Mouse (Mus musculus): ENCODE data around the gene Trim10. TPM values are rescaled to one million over a fixed set of nuclear protein-coding genes. Genes with fewer than 3 reads are reported as not detected.
A peak's percentile ranks its signal among the peaks of the same experiment; 100 is the strongest.
"Not testable (repeated sequence)": the region's sequence is repeated elsewhere in the genome, so short reads cannot be mapped to it uniquely, and the experiment has no call there.

Gene Trim10
- polyA plus RNA-seq, 1 experiment from 2014 or later, result 5.1 TPM

GRCm38 (mm10) chr17:36868836-36869235 lies 538 bp upstream of the Trim10 start:
- Histone ChIP-seq H3K36me3 (no peaks in the 10 kb centered on the region), H3K27me3 (ENCODE audit: low read depth, poor library complexity, severe bottlenecking) (peaks cover 44% of the 10 kb centered on the region), H3K4me3 (no peak overlapping the region), H3K4me1 (peaks cover 6% of the 10 kb centered on the region), H3K9me3 (replicated peaks) (no peaks in the 10 kb centered on the region), H3K27ac (no peak overlapping the region)
- 91% methylated on average over 2 of the region's 2 CpGs for WGBS
- DNase-seq (ENCODE audit: low spot score), result no peak

GRCm38 (mm10) chr17:36869955-36870810 lies 809 bp downstream of the Trim10 start:
- WGBS, result 74% methylated on average over 25 of the region's 25 CpGs
- Histone ChIP-seq H3K27ac (no peak overlapping the region), H3K27me3 (ENCODE audit: low read depth, poor library complexity, severe bottlenecking) (peaks cover 35% of the 10 kb centered on the region), H3K4me1 (peaks cover 6% of the 10 kb centered on the region), H3K9me3 (replicated peaks) (no peaks in the 10 kb centered on the region), H3K36me3 (no peaks in the 10 kb centered on the region), H3K4me3 (no peak overlapping the region; the same call in 1 of the 2 replicates)
- no peak for DNase-seq (ENCODE audit: low spot score)

DNA sequence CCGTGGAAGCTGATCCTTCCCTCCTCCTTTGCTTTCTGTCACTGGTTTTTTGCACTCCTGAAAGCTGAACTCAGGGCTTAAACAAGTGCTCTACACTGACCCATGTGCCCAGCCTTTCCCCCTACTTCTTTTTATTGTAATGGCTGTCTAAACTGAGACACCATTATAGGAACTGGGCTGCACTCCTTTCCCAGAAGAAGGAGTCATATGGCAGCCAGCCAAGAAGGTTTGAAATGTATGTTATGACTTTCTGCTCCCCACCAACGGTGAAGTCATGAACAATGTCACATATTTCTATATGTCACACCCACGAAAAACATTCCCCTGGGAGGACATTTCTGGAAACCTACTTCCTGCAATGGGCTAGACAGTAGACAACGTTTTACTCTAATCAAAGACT lies 5.3 kb downstream of the Trim10 start:
- Histone ChIP-seq H3K9me3 (replicated peaks) (no peaks in the 10 kb centered on the region), H3K4me1 (no peaks in the 10 kb centered on the region), H3K4me3 (no peak overlapping the region), H3K27ac (no peak overlapping the region), H3K27me3 (ENCODE audit: low read depth, poor library complexity, severe bottlenecking) (peaks cover 5% of the 10 kb centered on the region; the same call in 1 of the 2 replicates), H3K36me3 (no peaks in the 10 kb centered on the region)
- WGBS, result 79% methylated on average over 4 of the region's 4 CpGs
- DNase-seq (ENCODE audit: low spot score), result no peak

DNA sequence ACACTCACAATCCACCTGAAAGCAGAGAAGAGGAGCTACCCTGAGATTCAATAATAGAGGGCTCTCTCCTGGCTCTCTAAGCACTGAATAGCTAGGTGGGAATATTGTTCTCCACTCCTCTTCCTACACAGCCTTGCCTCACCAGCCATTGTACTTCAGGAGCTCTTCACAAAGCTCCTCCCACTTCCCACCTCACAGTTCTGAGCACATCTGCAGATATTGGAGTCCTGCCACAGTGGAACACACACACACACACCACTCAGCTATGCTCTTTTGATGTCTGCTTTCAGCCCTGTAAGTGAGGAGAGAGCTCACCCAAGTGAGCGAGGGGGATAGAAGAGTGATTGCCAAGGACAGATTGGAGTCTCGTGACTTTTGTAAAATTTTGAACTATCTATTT lies 14.0 kb downstream of the Trim10 start:
- H3K4me3 ChIP-seq, result no peak overlapping the region
- no peaks in the 10 kb centered on the region for H3K4me1 ChIP-seq
- no peak overlapping the region for H3K27ac ChIP-seq
- no peaks in the 10 kb centered on the region for H3K36me3 ChIP-seq
- WGBS, result 83% methylated on average over 2 of the region's 2 CpGs
- H3K9me3 ChIP-seq (replicated peaks), result no peaks in the 10 kb centered on the region
- no peak for DNase-seq (ENCODE audit: low spot score)
- H3K27me3 ChIP-seq (ENCODE audit: low read depth, poor library complexity, severe bottlenecking), result no peaks in the 10 kb centered on the region

DNA sequence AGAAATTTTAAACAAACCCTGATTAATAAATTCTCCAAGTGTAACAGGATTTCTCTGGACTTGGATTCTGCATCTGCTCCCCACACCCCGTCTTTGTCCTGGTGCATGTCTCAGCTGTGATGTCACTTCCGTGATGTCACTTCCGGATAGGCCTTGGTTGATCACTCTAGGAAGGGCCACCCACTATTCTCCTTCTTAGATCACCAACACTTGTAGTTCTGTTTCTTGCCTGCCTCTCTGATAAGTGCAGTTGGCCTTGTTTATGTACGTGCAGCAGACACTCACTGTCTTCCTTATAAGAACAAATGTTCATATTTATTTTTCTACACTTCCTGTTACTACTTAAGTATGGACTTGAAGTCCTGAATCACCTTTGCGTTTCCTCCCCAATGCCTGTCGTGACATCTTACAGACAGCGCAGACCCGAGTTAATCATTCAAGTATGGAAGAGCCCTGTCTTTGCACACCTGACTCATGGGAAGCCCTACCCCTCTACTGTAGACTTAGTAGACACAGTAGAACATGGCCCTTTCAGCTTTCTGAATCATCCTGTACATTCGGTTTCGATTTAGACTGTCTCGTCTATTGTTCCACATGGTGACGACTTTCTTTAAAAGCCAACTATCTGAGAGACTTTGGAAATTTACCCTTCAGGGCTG lies 15.9 kb downstream of the Trim10 start:
- WGBS, result 95% methylated on average over 12 of the region's 12 CpGs
- no peaks in the 10 kb centered on the region for H3K9me3 ChIP-seq (replicated peaks)
- H3K4me1 ChIP-seq, result no peaks in the 10 kb centered on the region
- H3K27ac ChIP-seq, result no peak overlapping the region
- no peak for DNase-seq (ENCODE audit: low spot score)
- no peaks in the 10 kb centered on the region for H3K36me3 ChIP-seq
- no peak overlapping the region for H3K4me3 ChIP-seq
- H3K27me3 ChIP-seq (ENCODE audit: low read depth, poor library complexity, severe bottlenecking), result no peaks in the 10 kb centered on the region

DNA sequence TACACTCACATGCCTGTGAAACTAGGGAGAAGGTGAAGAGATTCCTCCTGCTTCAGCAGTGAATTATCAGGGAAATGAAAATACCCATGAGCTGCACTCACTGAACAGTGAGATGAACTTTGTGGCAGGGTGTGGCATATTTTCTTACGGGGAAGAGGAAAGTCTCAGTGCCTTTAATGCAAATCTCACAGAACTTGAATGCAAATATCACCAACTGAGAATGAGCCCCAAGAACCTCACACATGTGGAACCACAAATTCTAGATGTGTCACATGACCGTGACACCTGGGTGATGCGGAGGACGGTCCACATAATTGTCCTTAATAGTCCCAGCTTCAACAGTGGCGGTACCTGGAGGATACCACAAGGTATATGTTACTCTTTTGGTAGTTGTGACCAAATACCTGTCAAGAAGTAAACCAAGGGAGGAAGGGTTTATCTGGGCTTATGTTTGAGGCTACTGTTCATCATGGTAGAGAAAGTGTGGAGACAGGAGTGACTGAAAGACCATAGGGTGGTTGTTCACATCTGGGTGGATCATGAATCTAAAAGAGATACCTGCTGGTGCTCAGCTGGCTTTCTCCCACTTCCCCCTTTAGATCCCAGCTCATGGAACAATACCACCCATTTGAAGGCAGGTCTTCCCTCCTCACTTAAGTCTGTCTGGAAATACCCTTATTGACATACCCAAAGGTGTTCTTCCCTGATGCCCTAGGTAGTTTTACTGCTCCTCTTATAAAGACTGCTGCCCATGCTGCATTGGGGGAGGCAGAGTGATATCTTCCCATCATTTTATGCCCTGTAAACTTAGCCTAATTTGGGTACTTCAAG lies 20.9 kb downstream of the Trim10 start, which contains the start of gene Trim40:
Gene Trim40, minus strand, starts transcription at position 51 of the 831 bp plus-strand sequence.
- WGBS, result 86% methylated on average over 5 of the region's 5 CpGs
- Histone ChIP-seq H3K27ac (no peak within 1 kb of the TSS), H3K9me3 (replicated peaks) (no peaks in the 10 kb centered on the region), H3K36me3 (no peaks in the 10 kb centered on the region), H3K4me3 (no peak within 1 kb of the TSS), H3K27me3 (ENCODE audit: low read depth, poor library complexity, severe bottlenecking) (no peaks in the 10 kb centered on the region), H3K4me1 (no peaks in the 10 kb centered on the region)
- DNase-seq (ENCODE audit: low spot score), result no peak

GRCm38 (mm10) chr17:36891496-36891895 lies 22.1 kb downstream of the Trim10 start:
- H3K9me3 ChIP-seq (replicated peaks); H3K4me1 ChIP-seq; H3K27ac ChIP-seq; H3K36me3 ChIP-seq; DNase-seq (ENCODE audit: low spot score); H3K4me3 ChIP-seq; H3K27me3 ChIP-seq (ENCODE audit: low read depth, poor library complexity, severe bottlenecking): not testable (repeated sequence)
- 85% methylated on average over 1 of the region's 1 CpGs for WGBS

DNA sequence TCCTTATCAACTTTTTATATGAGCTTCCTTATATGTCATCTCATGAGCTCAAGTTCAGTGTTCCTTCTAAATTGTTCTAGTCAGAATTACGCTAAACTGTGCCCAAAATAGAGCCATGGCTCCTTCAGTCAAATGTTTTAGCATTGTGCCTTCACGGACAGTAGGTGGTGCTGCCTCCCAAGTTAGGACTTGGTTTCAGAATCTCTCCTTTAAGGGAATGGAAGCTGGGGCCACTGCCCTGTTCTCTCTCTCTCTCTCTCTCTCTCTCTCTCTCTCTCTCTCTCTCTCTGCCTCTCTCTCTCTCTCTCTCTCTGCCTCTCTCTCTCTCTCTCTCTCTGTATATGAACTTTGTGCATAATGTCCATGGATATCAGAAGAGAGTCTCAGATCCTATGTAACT lies 23.0 kb downstream of the Trim10 start:
- H3K4me1 ChIP-seq, result no peaks in the 10 kb centered on the region
- peak; percentile 45 for DNase-seq (ENCODE audit: low spot score)
- WGBS, result 20% methylated on average over 2 of the region's 2 CpGs

GRCm38 (mm10) chr17:36893387-36893786 lies 24.0 kb downstream of the Trim10 start:
- DNase-seq (ENCODE audit: low spot score), result no peak
- Histone ChIP-seq H3K4me3 (no peak overlapping the region), H3K27me3 (ENCODE audit: low read depth, poor library complexity, severe bottlenecking) (no peaks in the 10 kb centered on the region), H3K4me1 (no peaks in the 10 kb centered on the region), H3K9me3 (replicated peaks) (no peaks in the 10 kb centered on the region), H3K27ac (no peak overlapping the region), H3K36me3 (no peaks in the 10 kb centered on the region)
- WGBS, result 77% methylated on average over 5 of the region's 5 CpGs

More for the DNA sequence above, 23.0 kb downstream of the Trim10 start:
- Histone ChIP-seq H3K36me3 (no peaks in the 10 kb centered on the region), H3K9me3 (replicated peaks) (no peaks in the 10 kb centered on the region), H3K27me3 (ENCODE audit: low read depth, poor library complexity, severe bottlenecking) (no peaks in the 10 kb centered on the region), H3K4me3 (no peak overlapping the region), H3K27ac (no peak overlapping the region)

- peak; percentile 42 for DNase-seq (ENCODE audit: low spot score)
- H3K4me1 ChIP-seq, result no peaks in the 10 kb centered on the region
- 88% methylated on average over 1 of the region's 1 CpGs for WGBS
- H3K27ac ChIP-seq, result no peak overlapping the region
- no peaks in the 10 kb centered on the region for H3K9me3 ChIP-seq (replicated peaks)
- no peak overlapping the region for H3K4me3 ChIP-seq
- H3K36me3 ChIP-seq, result no peaks in the 10 kb centered on the region
- no peaks in the 10 kb centered on the region for H3K27me3 ChIP-seq (ENCODE audit: low read depth, poor library complexity, severe bottlenecking)
These were observed 27.2 kb downstream of the Trim10 start for GRCm38 (mm10) chr17:36896583-36896982.

DNA sequence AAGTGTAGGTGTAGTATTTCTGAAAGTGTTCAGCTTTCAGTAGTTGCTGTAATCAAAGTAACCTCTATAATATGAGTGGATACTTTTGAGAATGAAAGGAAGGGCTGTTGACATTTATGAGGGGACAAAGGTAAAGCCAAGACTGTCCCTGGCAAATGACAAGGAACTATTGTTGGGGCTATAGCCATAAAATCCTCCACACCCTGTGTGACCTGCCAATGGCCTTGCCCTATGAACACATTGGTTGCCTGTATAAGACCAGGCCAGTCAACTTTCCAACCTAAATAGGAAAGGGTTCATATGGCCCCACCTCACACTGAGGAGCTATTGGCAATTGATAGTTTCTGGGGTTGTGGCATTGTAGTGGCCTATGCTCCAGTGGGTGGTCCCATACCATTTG lies 27.7 kb downstream of the Trim10 start:
- H3K4me3 ChIP-seq, result no peak overlapping the region
- H3K27ac ChIP-seq, result no peak overlapping the region
- H3K27me3 ChIP-seq (ENCODE audit: low read depth, poor library complexity, severe bottlenecking), result no peaks in the 10 kb centered on the region
- H3K9me3 ChIP-seq (replicated peaks), result no peaks in the 10 kb centered on the region
- DNase-seq (ENCODE audit: low spot score), result no peak
- no peaks in the 10 kb centered on the region for H3K36me3 ChIP-seq
- no peaks in the 10 kb centered on the region for H3K4me1 ChIP-seq

GRCm38 (mm10) chr17:36897552-36898205 lies 28.3 kb downstream of the Trim10 start, which contains the start of gene Trim31:
Trim31 (plus strand) TSS chr17:36898118.
- WGBS, result 64% methylated on average over 6 of the region's 6 CpGs
- H3K27me3 ChIP-seq (ENCODE audit: low read depth, poor library complexity, severe bottlenecking), result no peaks in the 10 kb centered on the region
- no peak for DNase-seq (ENCODE audit: low spot score)

More at GRCm38 (mm10) chr17:36897552-36898205, 28.3 kb downstream of the Trim10 start, which contains the start of gene Trim31:
- Histone ChIP-seq H3K27ac (no peak within 1 kb of the TSS), H3K36me3 (no peaks in the 10 kb centered on the region), H3K9me3 (replicated peaks) (no peaks in the 10 kb centered on the region), H3K4me1 (no peaks in the 10 kb centered on the region), H3K4me3 (no peak within 1 kb of the TSS)

All from limb, embryonic 10.5 days (tissue).